Mouse (Mus musculus): ENCODE results near the gene Prune1.
"Not testable (repeated sequence)": the region's sequence is repeated elsewhere in the genome, so short reads cannot be mapped to it uniquely, and the experiment has no call there.

Gene Prune1

DNA sequence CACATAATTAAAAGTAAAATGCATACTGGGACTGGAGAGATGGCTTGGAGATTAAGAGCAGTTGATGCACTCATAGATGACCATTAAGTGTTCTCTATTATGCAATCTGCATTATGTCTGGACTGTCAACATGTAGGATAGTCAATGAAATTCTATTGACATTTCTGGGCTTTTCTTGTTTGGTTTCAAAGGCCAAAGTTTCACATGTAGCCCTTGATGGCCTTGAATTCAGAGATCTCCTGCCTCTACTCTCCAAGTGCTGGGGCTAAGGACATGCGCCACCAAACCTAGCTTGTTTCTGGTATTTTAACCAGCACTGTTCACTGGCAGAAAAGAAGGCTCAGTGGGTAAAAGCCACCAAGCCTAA lies 68.3 kb downstream of the Prune1 start:
- no peak for DNase-seq (ENCODE audit: extremely low spot score, low spot score)

DNA sequence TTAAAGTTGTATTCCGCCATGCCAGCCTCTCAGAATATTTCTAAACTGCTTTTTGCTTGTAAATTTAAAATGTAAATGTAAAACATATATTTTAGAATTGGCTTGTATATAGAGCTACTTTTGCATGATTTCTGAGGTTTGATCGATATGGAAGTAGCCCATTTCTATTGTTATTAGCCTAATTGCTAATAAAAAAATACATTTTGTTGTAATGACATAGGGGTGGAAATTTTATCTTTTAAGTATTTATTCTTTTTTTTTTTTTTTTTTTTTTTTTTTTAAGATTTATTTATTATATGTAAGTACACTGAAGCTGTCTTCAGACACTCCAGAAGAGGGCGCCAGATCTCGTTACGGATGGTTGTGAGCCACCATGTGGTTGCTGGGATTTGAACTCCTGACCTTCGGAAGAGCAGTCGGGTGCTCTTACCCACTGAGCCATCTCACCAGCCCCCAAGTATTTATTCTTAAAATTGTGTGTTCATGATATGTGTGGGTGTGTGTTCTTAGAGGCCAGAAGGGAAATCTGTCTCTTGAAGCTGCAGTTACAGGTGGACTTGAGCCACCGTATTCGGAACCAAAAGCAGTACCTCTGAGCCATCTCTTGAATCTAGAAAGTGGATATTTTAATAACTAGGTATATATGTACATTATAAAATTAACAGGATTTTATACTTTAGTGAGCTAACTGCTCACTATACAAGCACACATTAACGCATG lies 68.8 kb downstream of the Prune1 start:
- DNase-seq (ENCODE audit: extremely low spot score, low spot score): not testable (repeated sequence)

DNA sequence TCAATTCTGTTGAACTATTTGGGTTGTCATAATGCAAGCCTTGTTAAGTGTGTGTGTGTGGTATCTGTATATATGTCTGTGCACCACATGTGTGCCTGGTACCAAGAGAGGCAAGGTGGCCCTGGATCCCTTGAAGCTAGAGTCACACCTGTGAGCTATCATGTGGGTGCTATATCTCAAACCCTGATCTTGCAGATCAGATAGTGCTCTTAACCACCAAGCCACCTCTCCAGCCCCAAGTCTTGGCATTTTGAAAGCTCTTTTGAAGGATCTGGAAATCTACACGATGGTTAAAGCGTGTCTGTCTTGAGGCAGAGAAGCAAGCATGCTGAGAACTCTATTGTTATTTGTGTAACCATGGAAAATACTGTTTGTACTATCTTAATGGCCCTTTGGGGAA lies 71.3 kb downstream of the Prune1 start:
- no peak for DNase-seq (ENCODE audit: extremely low spot score, low spot score)

DNA sequence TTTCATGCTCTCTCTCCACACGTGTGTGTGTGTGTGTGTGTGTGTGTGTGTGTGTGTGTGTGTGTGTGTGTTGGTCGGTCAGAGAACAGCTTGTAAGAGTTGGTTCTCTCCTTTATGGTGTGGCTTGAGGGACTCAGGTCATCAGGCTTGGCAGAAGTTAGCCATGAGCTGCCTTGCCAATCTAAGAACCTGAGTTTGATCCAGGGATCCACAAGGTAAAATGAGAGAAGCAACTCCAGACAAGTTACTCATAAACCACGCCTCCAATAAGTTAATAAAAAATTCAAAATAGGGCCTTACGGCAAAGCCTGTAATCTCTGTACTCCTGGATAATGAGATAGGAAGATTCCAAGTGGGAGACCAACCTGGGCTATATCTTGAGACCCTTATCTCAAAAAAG lies 73.6 kb downstream of the Prune1 start:
- DNase-seq (ENCODE audit: extremely low spot score, low spot score): no peak

DNA sequence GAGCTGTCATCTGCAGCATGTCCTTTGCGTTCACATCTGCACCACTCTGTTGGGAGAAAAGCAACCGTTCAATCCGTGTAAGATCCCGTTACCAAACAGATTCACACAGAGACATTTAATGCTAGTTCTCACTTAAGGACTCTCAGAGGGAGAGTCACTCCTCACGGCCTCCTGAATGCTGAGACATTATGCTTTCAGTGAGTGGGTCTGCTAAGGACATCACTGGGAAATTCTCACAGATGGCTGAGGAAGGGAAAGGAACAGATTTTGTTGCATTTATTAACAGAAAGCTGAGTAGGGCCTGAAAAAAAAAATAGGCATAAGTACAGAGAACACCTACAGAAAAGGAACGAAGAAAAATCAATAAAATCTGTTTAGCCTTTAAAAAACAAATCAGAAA lies 78.0 kb downstream of the Prune1 start:
- DNase-seq (ENCODE audit: extremely low spot score, low spot score): no peak

Data from neural tube, embryonic 10.5 days (tissue).